Mouse (Mus musculus): ENCODE measurements around the gene Psme2b.
"Not testable (repeated sequence)": the region's sequence is repeated elsewhere in the genome, so short reads cannot be mapped to it uniquely, and the experiment has no call there.

DNA sequence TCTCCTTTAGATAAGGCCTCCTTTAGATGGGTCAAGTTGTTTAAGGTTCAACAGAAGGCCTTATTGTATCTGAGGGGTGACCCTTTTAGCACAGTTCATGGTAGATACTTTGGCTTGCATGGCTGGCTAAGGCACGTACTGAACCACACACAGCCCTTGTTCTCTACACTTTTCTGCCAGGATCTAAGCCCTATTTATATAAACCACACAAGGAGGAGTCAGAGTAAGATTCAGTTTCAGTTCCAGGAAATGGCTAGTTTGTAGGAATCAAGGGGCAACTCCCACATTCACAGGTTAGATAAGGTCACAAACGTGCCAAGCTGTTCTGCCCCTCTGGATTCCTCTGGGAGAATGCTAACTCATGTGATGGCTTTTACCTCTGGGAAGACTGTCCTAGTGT lies 48.0 kb upstream of the Psme2b start, which contains the start of gene Tgtp1:
- not testable (repeated sequence) for TF ChIP-seq POLR2A (IDR thresholded peaks at IDR 0.05; ENCODE audit: insufficient read length, low read depth); E2F4 (IDR thresholded peaks at IDR 0.05; ENCODE audit: insufficient read depth); TCF12 (IDR thresholded peaks at IDR 0.05; ENCODE audit: insufficient read depth, poor library complexity, severe bottlenecking); MYOD1 (IDR thresholded peaks at IDR 0.05; ENCODE audit: control insufficient read depth in 1 of 3, insufficient read length in 2 of 3, low read depth in 2 of 3); MYOG (IDR thresholded peaks at IDR 0.05; ENCODE audit: control insufficient read depth in 1 of 3, insufficient read depth in 1 of 3, insufficient read length in 2 of 3, low read depth in 2 of 3); MAX (IDR thresholded peaks at IDR 0.05; ENCODE audit: low read depth)
